Mouse (Mus musculus) layer of hippocampus, postnatal 25 days (tissue): Measurements from ENCODE around the gene Capn5. TPM values are rescaled to one million over a fixed set of nuclear protein-coding genes. Genes with fewer than 3 reads are reported as not detected.

Experiments
- DNase-seq, 2 experiments: peaks; one replicate each; pipeline ENCODE4 v3.0.0; 2022; ENCODE audit warnings: mixed read lengths in 2 of 2, low spot score in 1 of 2; ENCODE audit errors: extremely low spot score in 1 of 2
- total RNA-seq, 2 experiments: library from RNA; stranded (reverse); gene quantifications; 2 replicates each; pipeline ENCODE4 v1.2.3; 2021

The Capn5 gene
- total RNA-seq, 2 experiments from 2014 or later = 45.4 to 50.8 TPM

DNA sequence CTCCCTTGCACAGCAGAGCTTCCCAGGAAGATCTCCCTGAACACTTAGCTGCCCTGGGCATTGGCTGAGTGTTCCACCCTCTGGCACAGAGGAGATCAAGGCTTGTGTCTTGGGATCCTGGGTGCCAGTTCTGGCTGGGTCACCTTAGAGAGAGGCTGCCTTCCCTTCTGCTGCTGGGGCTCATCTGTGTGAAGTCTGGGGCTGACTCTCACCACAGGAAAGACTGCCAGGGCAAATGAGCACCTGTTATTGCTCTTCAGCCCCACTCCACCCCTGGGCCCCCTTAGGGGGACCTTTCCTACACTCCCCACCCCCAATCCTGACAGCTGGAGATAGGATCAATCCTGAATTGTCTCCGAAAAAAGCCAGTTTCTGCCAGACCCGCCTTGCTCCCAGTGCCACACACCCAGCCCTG, 996 bp downstream of the Capn5 start:
- no peak for DNase-seq

DNA sequence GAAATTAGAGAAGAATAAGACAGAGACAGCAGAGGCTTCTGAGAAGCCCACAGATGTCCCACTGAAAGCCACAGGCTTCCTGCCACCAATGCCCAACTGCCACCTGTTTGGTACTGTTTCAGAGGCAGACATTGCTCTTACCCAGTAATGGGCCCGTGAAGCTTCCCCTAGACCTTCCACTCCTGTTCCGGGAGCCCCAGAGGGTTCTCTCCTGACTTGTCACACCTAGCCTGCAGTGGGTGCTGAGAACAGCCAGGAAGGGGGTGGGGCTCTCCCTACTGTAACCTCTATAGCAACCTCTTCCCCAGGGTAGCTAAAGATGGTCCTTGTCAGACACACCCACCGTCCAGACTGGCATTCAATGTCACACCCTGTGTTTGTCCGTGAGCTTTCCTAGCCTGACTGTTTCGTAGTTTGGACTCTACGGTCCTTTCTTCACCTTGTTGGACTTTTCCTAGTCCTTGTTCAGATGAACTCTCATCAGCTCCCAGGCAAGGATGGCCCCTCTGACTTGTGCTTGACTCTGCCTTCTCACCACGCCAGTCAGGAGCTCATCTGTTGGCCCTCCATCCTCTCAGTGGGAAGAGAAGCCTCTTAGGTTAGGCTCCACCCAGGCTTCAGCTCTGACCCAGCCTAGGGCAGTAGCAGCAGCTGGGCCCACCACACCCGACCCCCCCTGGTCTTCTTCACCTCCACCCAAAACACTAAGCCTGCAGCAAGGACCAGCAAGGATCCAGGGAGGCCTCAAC, 1.6 kb downstream of the Capn5 start:
- DNase-seq = no peak

DNA sequence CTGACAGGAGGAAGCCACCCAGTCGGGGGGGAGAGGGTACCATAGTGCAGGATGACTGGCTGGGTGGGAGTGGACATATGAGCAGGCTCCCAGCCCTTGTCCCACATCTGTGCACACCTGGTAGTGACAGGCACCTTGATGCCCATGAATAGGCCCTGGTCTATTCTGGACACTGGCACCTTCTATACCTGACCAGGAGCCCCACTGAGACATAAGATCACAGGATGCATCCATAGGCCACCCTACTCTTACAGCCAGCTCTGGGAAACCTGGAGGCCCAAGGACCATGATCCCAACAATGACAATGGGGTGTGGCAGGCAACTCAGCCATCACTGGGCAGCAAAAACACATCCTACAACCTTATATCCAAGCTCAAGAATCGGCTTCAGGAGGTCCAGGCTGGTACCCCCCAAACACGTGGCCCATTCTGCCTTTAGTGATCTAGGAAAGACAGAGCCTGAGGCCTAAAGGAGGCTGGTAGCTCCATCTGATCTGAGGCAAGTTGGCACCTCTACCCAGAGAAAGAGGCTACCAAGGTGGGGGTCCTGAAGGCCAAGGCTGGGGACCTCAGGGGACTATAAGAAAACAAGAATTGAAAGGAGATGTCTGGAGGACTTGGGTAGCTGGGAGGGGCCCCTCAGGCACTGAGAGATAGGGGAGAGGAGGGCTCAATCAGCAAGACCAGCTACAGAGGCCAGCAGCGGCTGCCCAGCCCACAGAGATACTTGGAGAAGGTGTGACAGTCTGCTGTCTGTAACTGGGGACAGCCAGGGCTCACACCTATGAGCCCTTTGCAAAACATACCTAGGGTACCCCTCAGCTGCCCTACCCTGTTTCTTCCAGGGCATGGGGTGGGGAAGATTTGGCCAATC, 3.0 kb downstream of the Capn5 start:
- DNase-seq = no peak

DNA sequence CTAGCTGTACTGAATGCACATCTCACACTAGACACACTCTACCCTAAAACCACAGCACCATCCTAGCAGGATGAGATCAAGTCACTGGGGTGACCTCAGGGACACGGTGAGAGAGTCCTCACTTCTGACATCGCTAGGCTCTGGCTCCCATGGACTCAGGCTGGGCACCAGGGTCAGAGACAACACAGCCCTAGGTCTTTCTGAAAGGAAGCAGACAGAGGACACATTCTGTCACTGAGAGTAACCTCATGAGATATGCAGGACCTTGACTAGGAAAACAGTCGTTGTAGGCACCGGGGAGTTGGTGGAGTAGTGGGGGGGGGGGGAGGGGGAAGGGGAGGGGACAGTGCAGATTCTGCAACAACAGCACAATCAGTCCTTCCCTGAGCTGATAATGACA, 4.7 kb downstream of the Capn5 start:
- DNase-seq = no peak

DNA sequence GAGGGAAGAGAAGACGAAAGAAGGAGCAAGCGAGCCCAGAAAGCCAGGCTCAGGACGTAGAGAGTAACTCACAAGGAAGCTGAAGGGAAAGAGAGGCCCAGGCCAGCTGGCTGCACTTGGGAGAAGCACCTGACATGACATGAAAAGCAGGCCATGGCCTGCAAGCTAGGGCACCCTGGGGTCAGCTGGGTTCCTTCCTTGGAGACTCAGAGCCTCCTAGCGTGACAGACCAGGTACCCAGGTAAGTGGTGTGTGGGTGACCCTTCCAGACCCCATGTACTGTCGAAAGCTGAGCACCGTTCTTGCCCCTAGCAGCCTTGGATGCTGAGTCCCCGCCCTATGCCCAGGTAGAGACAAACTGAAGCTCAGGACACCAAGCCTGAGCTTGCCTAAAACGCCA, 5.4 kb downstream of the Capn5 start:
- DNase-seq = no peak

DNA sequence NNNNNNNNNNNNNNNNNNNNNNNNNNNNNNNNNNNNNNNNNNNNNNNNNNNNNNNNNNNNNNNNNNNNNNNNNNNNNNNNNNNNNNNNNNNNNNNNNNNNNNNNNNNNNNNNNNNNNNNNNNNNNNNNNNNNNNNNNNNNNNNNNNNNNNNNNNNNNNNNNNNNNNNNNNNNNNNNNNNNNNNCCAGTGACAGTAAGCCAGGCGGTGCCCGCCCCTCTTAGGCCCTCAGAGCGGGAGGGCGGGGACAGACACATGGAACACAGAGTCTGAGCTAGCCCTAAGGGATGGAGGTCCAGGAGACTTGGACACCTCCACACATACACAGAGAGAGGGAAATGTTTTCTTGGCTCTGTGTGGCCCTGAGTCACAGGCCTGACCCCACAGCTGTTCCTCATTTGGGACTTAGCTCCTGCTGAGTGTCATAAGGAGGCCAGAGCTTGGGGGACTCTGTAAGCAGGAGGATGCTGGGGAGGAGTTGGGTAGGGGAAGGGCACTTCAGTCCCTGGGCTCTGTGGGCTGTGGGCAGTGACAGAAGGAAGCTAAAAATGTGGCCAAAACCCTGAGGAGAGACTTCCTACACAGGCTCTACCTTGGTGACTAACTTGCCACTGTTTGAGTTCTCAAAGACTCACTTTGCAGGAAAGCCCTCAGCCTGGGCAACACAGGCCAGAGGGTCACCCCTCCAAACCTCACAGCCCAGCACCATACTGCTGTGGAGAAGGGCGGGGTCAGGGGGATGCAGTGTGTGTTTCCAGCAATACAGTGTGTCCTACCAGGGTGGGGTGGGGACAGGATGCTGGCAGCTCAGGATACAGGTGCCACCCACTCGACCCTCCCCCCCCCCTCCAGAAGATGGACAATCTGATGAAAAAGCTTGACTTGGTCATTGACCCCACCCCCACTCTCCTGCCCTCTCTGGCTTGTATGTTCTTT, 6.7 kb downstream of the Capn5 start:
- no peak for DNase-seq

DNA sequence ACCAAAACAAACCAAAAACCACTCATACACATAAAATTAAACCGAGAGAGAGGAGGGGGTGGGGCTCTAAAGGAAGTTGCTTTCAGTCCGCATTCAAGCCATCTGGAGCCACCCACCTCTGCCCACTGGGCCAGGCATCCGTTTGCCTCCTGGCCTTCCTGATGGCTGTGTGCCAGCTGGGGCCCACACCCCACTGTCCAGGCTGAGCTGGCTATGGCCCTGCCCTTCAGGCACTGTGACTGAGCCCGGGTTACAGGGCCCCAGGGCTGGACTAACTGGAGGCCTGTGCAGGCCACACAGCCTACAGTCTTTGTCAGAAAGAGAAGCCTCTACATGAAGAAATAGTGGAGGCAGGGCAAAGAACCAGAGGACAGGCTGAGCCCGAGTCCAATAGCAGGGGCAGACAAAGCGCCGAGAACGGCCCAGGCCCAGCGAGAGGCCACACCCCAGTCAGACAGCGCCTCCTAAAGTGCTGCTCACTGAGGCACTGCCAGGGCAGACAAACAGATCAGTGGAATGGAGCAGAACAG, 13.0 kb downstream of the Capn5 start:
- no peak for DNase-seq

DNA sequence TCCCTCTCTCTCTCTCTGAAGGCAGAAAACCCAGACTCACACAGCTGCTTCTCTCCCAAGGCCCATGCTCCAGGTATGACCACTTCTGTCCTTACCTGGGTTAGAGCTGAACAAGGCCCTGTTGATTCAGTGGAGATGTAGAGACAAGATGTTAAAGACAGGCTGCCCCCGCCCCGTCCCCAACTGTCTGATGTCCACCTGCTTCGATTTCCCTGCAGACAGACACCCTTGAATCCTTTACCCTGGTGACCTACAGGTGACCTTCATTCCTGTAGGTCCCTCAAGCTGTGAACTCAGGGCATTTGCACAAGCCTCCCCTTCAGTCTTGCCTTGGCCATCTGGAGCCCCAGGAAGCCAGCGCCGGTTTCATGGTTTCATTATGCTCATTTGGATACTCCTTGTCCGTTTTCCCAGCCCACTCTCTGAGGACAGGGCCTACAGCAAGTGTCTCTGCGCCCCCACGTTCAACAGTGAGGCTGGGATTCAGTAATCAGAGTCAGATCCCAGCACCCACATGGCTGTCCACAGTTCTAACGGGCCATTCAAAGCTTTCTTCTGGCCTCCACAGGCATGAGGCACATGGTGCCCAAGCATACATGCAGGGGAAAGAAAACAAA, 13.6 kb downstream of the Capn5 start:
- no peak for DNase-seq

DNA sequence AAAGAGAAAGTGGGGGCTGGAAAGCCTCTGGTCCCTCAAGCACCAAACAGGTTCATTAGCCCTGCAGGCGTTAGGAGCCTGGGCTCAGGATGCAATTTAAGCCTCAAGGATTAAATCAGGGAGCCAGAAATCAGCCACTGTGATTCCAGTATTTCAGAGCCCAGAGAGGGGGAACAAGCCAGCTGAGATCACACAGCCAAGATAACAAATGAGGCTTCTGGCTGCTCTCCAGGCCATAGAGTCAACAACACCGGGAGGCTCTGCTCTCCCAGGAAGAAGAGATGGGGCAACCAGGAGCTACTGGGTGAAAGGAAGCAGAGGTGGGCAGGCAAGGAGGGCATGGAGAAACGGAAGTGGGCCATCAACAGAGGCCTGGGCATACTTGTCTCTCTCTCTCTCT, 14.4 kb downstream of the Capn5 start:
- DNase-seq = no peak

DNA sequence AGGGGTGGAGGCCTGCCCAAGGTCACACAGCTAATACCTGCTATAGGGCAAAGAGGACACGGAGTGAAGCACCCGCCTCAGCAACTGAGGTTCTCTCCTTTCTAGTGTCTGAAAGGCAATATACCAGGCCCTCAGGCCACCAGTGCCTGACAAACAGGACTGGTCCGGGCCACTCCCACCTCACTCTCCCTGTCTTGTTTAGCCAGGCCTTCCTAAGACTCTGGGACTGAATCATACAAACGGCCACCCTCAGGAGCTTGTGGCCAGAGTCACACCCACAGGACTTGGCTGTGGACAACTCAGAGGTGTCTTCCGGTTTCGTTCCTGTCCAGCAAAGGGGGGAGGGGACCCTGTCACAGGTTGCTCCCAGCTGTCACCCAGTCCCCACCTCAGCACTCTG, 15.8 kb downstream of the Capn5 start:
- DNase-seq = no peak

DNA sequence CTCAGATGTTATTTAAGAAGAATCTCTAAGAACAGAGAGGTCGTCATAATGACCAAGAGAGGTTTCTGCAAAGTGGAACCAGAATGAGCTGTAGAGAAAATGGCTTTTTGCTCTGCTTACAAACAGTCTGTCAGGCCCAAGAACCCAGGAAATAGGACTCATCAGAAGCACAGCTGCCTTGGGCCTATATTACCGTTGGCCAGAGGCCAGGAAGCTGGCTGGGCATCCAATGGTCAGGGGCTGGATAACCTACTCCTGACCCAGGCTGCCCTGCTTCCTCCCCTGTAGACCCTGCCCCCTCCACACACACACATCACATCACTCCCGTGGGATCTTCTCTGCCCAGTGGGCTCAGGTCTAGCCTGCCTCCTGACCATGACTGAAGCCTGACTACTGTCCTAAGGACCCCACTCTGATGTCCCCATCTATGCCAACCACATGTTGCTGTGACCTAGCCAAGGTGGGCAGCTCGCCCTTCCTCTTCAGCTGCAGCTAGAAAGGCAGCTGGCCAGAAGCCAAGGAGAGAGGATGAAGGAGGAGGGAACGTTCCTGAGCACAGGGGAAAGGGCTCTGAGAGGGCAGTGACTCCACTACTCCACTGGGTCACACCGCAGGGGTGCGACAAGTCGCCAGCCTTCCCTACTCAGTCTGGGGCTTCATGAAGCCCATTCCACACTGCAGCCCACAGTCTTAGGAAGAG, 17.9 kb downstream of the Capn5 start:
- no peak for DNase-seq

DNA sequence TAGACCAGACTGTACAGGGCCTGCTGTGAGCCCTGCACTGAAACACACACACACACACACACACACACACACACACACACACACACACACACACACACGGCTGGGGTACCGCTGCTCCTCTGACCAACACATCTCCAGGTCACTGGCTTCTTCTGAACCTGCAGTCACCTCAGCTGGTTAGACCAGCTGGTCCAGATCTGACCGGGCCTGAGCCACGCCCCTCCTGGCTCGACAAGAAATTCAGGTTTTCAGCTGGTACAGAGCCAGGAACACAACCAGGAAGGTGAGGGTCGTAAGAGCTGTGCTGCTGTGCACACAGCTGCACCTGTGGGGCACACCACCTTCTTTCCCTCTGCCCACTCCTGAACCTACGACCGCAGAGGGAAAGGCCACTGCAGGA, 19.6 kb downstream of the Capn5 start:
- no peak for DNase-seq

DNA sequence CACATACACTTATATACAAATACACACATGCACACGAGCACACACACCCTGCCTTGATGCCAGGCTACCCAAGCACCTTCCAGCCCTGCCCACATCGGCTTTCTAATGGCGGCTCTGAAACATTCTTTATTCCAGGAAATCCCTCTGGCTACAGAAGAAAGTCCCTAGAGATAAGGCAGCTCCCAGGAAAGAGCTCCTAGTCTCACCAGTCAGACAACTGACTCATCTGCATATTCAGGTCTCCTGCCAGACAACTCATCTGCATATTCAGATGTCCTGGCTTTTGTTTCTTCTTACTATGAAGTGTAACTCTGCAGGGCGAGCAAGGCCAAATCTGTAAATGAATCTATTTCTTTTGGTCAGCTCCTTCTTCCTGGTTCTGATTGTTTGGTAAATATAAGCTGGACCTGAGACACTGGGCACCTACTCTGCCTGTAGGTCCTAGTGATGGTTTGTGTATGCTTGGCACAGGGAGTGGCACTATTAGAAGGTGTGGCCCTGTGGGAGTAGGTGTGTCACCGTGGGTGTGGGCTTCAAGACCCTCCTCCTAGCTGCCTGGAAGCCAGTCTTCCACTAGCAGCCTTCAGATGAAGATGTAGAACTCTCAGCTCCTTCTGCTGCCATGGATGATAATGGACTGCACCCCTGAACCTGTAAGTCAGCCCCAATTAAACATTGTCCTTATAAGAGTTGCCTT, 20.3 kb downstream of the Capn5 start:
- no peak for DNase-seq

DNA sequence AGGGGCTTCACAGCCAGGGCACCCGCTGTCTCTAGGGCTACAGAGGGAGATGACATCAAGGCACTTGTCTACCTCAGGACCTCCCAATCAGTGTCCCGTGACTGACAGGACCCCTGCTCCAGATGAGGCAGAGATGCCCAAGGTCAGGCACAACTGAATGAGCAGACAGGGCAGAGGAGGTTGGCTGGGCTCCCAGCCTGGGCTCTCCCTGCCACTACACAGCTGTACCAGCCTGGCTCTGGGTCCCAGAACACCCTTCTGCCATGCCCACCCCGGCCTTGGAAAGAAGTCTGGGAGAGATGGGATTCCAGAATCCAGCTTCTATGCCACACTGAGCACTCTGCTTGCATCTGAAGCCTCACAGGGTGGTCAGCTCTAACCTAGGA, 21.8 kb downstream of the Capn5 start:
- DNase-seq = no peak

DNA sequence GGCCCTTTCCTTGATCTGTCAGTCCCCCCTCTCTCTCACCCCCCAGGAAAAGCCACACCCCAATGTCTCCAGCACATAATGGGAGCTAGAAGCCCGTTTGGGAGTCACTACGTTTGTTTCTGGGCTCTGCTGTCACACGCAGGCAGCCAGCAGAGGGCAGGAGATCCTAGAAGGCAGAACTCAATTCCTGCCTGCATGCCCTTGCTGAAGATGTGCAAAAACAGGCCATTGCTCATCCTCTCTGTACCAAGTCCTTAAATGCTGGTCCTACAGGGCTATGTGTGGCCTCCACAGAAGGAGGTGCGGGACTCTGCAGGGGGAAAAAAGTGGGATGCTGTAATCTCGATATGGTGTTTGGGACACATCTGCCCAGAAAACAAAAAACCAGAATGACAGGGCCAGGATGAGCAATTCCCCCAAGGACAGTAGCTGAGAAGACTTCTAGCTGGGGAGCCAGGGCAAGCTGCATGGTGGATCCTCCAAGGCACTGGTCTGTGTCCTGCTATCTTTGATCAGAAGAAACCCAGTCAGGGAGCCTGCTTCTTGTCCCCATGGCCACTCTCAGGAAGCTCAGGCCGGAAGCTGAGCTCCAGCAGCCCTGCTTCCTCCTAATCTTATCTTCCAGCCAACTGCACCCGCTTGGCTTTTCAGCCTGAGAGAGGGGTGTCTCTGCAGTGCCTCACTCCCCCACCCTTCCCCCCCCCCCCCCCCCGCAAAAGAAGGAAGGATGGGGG, 22.4 kb downstream of the Capn5 start:
- DNase-seq = peak; percentile 53 to 73

DNA sequence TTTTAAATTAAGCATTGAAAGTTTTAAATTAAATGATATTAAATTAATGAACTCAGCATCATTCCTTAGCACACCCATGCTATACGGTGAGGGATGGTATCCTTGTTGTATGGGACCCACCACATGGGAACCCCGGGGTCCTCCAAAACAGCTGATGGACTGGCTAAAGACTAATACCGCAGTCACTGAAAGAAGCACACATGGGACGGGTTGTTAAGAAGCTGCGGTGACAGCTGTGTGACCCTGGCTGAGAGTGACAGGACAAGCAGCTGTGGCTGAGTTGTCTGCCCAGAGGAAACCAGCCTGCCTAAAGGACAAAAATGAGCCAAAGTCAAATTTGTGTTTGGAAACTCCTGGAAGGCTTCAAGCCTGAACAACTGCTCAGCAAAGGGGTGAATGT, 24.2 kb downstream of the Capn5 start:
- no peak for DNase-seq

DNA sequence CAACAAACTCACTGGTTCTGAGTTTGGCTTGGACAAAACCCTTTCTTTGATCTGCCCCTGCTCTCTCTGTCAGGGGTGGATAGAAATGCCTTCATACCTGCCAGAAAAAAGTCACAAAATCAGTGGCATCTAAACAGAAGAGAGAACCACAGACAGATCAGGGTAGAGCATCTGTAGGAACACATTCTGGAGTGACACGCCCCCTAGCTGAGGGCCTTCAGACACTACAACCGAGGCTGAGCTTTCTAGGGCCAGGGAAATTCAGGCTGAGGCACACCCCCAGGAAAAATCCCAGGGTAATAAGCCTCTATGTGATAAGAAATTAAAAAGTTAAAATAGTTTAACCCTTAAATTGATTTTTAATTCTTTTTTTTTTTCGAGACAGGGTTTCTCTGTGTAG, 24.7 kb downstream of the Capn5 start:
- DNase-seq = no peak

DNA sequence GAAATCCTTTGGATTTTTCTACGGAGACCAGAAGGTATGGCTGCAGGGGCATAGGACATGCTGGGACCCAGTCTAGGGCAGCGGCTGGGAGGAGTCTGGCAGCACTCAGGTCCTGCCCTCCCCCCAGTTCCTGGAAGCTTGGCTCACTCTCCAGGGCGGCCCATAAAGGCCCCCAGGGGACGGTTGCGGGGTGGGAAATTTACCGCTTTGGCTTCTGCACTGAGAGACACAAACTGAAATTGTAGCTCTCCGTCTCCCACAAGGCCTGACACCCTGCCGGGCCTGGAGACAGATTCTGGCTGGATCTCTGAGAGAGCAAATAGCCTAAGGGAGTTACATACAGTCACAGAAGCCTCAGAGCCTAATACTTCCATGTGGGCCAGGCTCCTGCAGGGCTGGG, 25.7 kb downstream of the Capn5 start:
- no peak for DNase-seq
